Mouse (Mus musculus) midbrain, postnatal 0 days (tissue): Measurements from ENCODE around the gene St8sia1. TPM values are rescaled to one million over a fixed set of nuclear protein-coding genes. Genes with fewer than 3 reads are reported as not detected.

Experiments
- ATAC-seq: fragments of 200-750 bp; cut with Nextera tagmentation; 2 replicates; pipeline ENCODE4 v1.8.0; 2017; ENCODE audit warnings: moderate number of reproducible peaks, mild to moderate bottlenecking, moderate TSS enrichment, moderate library complexity; ENCODE audit not compliant: low FRiP score
- DNase-seq: peaks from one replicate; pipeline ENCODE4 v3.0.0-alpha.2; 2015; ENCODE audit warnings: low spot score
- H3K27ac ChIP-seq: fragments of 300-500 bp; sonication (generic); 2 replicates; pipeline ENCODE4 v1.5.1; 2014; ENCODE audit warnings: low read depth, mild to moderate bottlenecking, low read length, mixed read lengths
- H3K27me3 ChIP-seq: fragments of 300-500 bp; sonication (generic); 2 replicates; pipeline ENCODE4 v1.6.1; 2014; ENCODE audit warnings: low read length, control low read depth, mixed read lengths; ENCODE audit not compliant: insufficient read depth
- H3K36me3 ChIP-seq: fragments of 300-500 bp; sonication (generic); 2 replicates; pipeline ENCODE4 v1.6.1; 2014; ENCODE audit warnings: low read length, control low read depth, mixed read lengths; ENCODE audit not compliant: insufficient read depth
- H3K4me1 ChIP-seq: fragments of 300-500 bp; sonication (generic); 2 replicates; pipeline ENCODE4 v1.6.1; 2014; ENCODE audit warnings: mild to moderate bottlenecking, control low read depth, antibody characterized with exemption, low read length, mixed read lengths; ENCODE audit not compliant: insufficient read depth
- H3K4me2 ChIP-seq: fragments of 300-500 bp; sonication (generic); 2 replicates; pipeline ENCODE4 v1.6.1; 2014; ENCODE audit warnings: low read depth, mild to moderate bottlenecking, low read length, mixed read lengths; ENCODE audit not compliant: poor library complexity, severe bottlenecking
- H3K4me3 ChIP-seq: fragments of 300-500 bp; sonication (generic); 2 replicates; pipeline ENCODE4 v1.5.1; 2014; ENCODE audit warnings: low read depth, mild to moderate bottlenecking, low read length, moderate library complexity
- H3K9ac ChIP-seq: fragments of 300-500 bp; sonication (generic); replicated peaks from 2 replicates; pipeline ENCODE4 v1.6.1; 2014; ENCODE audit warnings: mild to moderate bottlenecking, low read length, moderate library complexity, mixed read lengths; ENCODE audit not compliant: poor library complexity, severe bottlenecking
- H3K9me3 ChIP-seq: fragments of 300-500 bp; sonication (generic); 2 replicates; pipeline ENCODE4 v1.6.1; 2016; ENCODE audit warnings: low read length, control low read depth
- CTCF ChIP-seq: IDR thresholded peaks from 2 replicates; pipeline ENCODE4 v1.5.1; 2016; ENCODE audit warnings: antibody characterized with exemption, mild to moderate bottlenecking
- WGBS: fragments of 180-500 bp; shearing (Covaris S2); extraction: QIAGEN DNeasy Blood & Tissue Kit; methylation state at CpG from one replicate; pipeline ENCODE4 v1.1.7; 2014; 5-methylcytosine and 5-hydroxymethylcytosine counted together
- polyA plus RNA-seq: library from polyadenylated mRNA; unstranded; fragments of >200 nt; fragmentation: Nextera tagmentation; extraction: Ambion mirVana; gene quantifications from 2 replicates; pipeline ENCODE4 v1.2.1, GENCODE M21; 2015
- total RNA-seq: library from RNA; depleted of rRNA; stranded (reverse); fragments of >200 nt; gene quantifications from 2 replicates; pipeline ENCODE4 v1.2.3, GENCODE M21; 2014; rRNA removed

St8sia1 gene
- total and polyA plus RNA-seq, 2 experiments from 2014 or later, result 4.5 to 17.7 TPM

DNA sequence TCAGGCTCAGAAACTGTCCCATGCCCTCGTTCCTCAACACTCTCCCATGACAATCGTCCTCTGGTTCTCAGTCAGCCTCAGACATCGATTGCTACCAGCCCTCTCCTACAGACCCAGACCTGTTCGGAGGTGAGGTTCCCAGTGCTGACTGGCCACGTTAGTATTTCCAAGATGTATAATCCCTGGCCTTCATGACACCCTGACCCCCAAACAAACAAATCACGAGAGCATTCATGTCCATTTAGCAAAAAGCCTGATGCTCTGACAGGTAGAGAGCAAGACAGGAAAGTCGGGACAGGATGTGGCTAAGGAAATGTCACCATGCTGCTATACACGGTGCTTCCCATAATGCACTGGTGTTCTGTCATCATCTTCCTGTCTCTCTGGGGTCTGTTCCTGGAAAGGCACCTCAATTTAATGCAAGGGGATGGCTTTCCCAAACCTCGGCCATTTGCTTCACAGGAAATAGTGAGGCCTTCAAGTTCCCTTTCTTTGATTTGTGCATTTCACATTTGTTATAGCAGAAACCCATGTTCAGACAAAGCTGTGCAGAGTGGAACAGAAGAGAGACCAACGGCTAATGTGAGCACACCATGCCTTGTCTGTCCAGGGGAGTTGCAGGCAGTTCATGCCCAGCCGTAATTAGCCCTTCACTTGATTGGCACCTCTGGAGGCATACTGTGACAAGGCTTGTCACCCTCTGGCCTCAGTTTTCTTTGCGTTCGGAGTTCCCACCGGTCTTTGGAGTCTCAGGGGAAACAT is 184.3 kb downstream of the St8sia1 start:
- Histone ChIP-seq H3K4me1 (no peaks in the 10 kb centered on the region), H3K4me3 (no peak overlapping the region), H3K27ac (no peak overlapping the region), H3K9me3 (no peaks in the 10 kb centered on the region), H3K4me2 (no peak overlapping the region), H3K9ac (no peak overlapping the region), H3K27me3 (no peaks in the 10 kb centered on the region), H3K36me3 (peaks cover 5% of the 10 kb centered on the region; the same call in 1 of the 2 replicates)
- WGBS, result 52% methylated on average over 14 of the region's 14 CpGs
- ATAC-seq, result 0 out of 2 replicates have a peak, but pooled peaks have one; percentile 3
- DNase-seq, result no peak
- no peak for TF ChIP-seq CTCF

DNA sequence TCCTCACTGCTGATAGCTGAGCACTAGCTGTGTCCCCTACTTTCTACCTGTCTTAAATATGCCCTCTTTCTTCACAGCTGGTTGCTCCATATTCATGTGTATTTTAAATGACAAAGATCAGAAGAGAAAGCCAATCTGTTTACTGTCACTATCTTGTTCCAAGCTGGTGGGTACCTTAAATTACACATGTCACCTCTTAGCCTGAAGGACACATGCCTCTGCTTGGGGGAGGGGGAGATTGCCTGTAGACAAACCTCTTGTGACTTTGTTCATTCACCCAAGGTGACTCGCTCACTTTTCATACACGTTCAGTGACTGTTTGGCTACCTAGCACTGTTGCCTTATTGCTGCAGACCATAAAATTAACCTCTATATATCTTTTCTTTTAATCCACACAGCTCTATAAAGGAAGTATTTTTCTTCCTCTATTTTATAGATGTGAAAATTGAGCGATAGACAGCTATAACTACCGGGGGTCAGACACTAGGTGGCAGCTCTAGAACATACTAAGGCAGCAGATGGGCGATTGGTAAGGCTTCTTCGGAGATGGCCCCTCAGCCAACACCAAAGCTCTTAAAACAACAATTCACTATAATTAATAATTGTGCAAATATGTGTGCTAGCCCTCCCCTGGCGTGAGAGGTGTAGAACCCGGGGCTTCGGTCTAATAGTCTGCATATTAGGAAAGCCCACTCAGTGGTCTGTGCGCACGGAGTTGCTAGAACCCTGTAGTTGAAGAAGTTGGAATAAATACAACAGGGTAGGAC is 185.0 kb downstream of the St8sia1 start:
- WGBS, result 48% methylated on average over 11 of the region's 11 CpGs
- Histone ChIP-seq H3K27ac (no peak overlapping the region), H3K4me3 (no peak overlapping the region), H3K9me3 (no peaks in the 10 kb centered on the region), H3K4me2 (no peak overlapping the region), H3K4me1 (no peaks in the 10 kb centered on the region), H3K27me3 (no peaks in the 10 kb centered on the region), H3K9ac (no peak overlapping the region), H3K36me3 (peaks cover 10% of the 10 kb centered on the region; the same call in 1 of the 2 replicates)
- DNase-seq (peak; percentile 87), ATAC-seq (peak; percentile 70; the same call in 1 of the 2 replicates)
- TF ChIP-seq CTCF, result peak; percentile 87

DNA sequence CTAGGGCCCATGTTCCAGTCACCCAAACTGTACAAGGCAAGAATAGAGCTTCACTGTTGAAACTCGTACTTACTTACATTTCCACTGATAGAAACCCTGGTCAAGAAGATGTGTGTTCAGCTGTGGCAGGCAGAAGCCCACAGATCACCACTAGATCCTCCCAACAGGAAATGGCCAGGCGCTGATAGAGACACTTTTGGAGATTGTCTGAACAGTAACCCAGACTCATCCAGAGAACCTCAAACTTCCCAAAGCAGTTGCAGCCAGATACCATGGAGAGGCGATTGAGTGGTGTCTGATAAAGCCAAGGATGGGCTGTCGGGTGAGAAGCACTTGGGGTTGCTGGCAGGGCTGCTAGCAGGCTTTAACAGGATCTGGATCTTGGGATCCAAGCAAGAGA is 187.3 kb downstream of the St8sia1 start:
- no peak for ATAC-seq
- TF ChIP-seq CTCF, result no peak
- WGBS, result 84% methylated on average over 4 of the region's 4 CpGs

DNA sequence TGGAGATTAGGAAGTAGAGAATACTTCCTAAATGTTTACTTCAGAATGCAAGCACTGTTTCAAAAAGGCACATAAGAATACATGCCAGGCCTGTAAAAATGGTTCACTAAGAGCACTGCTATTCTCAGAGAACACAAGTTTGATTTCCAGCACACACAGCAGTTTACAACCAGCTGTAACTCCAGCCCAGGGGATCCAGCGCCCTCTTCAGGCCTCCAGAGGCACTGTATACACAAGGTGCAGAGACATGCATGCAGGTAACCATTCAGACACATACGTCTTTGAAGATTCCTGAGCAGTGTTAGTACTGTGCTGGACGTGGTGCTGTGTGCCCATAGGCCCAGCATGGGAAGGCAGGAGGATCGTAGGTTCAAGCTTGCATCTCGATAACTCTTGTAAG is 190.7 kb downstream of the St8sia1 start:
- Histone ChIP-seq H3K36me3 (peaks cover 41% of the 10 kb centered on the region), H3K4me3 (no peak overlapping the region), H3K27ac (no peak overlapping the region), H3K9me3 (no peaks in the 10 kb centered on the region), H3K9ac (no peak overlapping the region), H3K4me1 (no peaks in the 10 kb centered on the region), H3K4me2 (no peak overlapping the region), H3K27me3 (no peaks in the 10 kb centered on the region)
- no peak for DNase-seq
- ATAC-seq, result peak; percentile 50; the same call in 1 of the 2 replicates
- peak; percentile 47 for TF ChIP-seq CTCF
- 93% methylated on average over 5 of the region's 5 CpGs for WGBS

More for the DNA sequence above, 187.3 kb downstream of the St8sia1 start:
- DNase-seq, result no peak
- Histone ChIP-seq H3K9ac (no peak overlapping the region; the same call in 1 of the 2 replicates), H3K4me3 (no peak overlapping the region), H3K36me3 (peaks cover 28% of the 10 kb centered on the region), H3K27ac (no peak overlapping the region), H3K4me2 (no peak overlapping the region), H3K4me1 (no peaks in the 10 kb centered on the region), H3K9me3 (no peaks in the 10 kb centered on the region), H3K27me3 (no peaks in the 10 kb centered on the region)

DNA sequence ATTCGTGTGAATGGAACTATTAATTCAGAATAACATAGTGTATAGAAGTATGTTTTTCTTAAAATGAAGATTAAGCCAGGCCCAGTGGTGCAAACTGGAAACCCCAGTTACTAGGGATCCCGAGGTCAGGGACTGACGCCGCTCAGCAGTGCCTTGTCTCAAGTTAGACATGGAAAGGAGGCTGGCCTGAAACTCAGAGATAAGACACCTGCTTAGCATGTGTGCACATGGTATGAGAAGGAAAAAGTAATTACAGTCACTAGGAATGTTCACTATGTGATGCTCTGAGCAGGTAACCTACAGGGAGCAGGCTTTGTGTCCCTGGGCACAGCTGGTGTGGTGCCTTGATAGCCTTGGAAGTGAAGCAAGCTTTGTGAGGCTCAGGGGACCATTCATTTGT is 192.6 kb downstream of the St8sia1 start:
- DNase-seq, result no peak

More for the DNA sequence above, 192.6 kb downstream of the St8sia1 start:
- Histone ChIP-seq H3K9ac (no peak overlapping the region), H3K36me3 (peaks cover 60% of the 10 kb centered on the region), H3K4me2 (no peak overlapping the region), H3K4me3 (no peak overlapping the region), H3K4me1 (no peaks in the 10 kb centered on the region), H3K27ac (no peak overlapping the region), H3K9me3 (no peaks in the 10 kb centered on the region), H3K27me3 (no peaks in the 10 kb centered on the region)
- 94% methylated on average over 4 of the region's 4 CpGs for WGBS
- no peak for TF ChIP-seq CTCF
- no peak for ATAC-seq

Other genes starting within 250 kb of the St8sia1 start
- 105 and 111 TPM in 2 replicates for gene Cmas, start 207.8 kb downstream of the St8sia1 start, total RNA-seq
- gene Cmas, start 207.8 kb downstream of the St8sia1 start, polyA plus RNA-seq, result 208 and 220 TPM in 2 replicates
- gene Sult6b2, start 159.9 kb downstream of the St8sia1 start, total RNA-seq, result not detected in 2 replicates
- gene Sult6b2, start 159.9 kb downstream of the St8sia1 start, polyA plus RNA-seq, result 0.12 and 0.33 TPM in 2 replicates
- gene C2cd5, start 135.7 kb upstream of the St8sia1 start, total RNA-seq, result 41.4 and 44.1 TPM in 2 replicates
- gene C2cd5, start 135.7 kb upstream of the St8sia1 start, polyA plus RNA-seq, result 20.1 and 22.9 TPM in 2 replicates
- 130 and 162 TPM in 2 replicates for gene Etnk1, start 202.8 kb upstream of the St8sia1 start, total RNA-seq
- gene Etnk1, start 202.8 kb upstream of the St8sia1 start, polyA plus RNA-seq, result 34.9 and 40.3 TPM in 2 replicates